Mouse (Mus musculus): Measurements from ENCODE around the gene Twistnb. TPM values are rescaled to one million over a fixed set of nuclear protein-coding genes. Genes with fewer than 3 reads are reported as not detected.

Twistnb gene
- polyA plus RNA-seq, 1 experiment from 2014 or later, result 75.9 TPM

GRCm38 (mm10) chr12:33433812-33434211 is 4.4 kb downstream of the Twistnb start:
- Histone ChIP-seq H3K27ac (replicated peaks) (no peak overlapping the region), H3K4me1 (peaks cover 11% of the 10 kb centered on the region), H3K4me3 (no peak overlapping the region), H3K36me3 (peaks cover 38% of the 10 kb centered on the region), H3K9me3 (replicated peaks) (no peaks in the 10 kb centered on the region), H3K27me3 (ENCODE audit: low read depth, poor library complexity, severe bottlenecking) (no peaks in the 10 kb centered on the region)
- no peak for DNase-seq (ENCODE audit: low spot score)
- WGBS, result 92% methylated on average over 9 of the region's 9 CpGs

GRCm38 (mm10) chr12:33434758-33435157 is 5.3 kb downstream of the Twistnb start:
- Histone ChIP-seq H3K9me3 (replicated peaks) (no peaks in the 10 kb centered on the region), H3K27ac (replicated peaks) (no peak overlapping the region), H3K4me1 (peaks cover 11% of the 10 kb centered on the region), H3K4me3 (no peak overlapping the region), H3K36me3 (peaks cover 47% of the 10 kb centered on the region), H3K27me3 (ENCODE audit: low read depth, poor library complexity, severe bottlenecking) (no peaks in the 10 kb centered on the region)
- WGBS, result 95% methylated on average over 4 of the region's 4 CpGs
- no peak for DNase-seq (ENCODE audit: low spot score)

GRCm38 (mm10) chr12:33455418-33455817 is 26.0 kb downstream of the Twistnb start:
- no peak for DNase-seq (ENCODE audit: low spot score)
- no peak overlapping the region for H3K4me3 ChIP-seq
- no peaks in the 10 kb centered on the region for H3K27me3 ChIP-seq (ENCODE audit: low read depth, poor library complexity, severe bottlenecking)
- peaks cover 10% of the 10 kb centered on the region; the same call in 1 of the 2 replicates for H3K4me1 ChIP-seq
- no peaks in the 10 kb centered on the region for H3K9me3 ChIP-seq (replicated peaks)
- H3K27ac ChIP-seq (replicated peaks), result no peak overlapping the region
- no peaks in the 10 kb centered on the region for H3K36me3 ChIP-seq
- WGBS, result 85% methylated on average over 7 of the region's 7 CpGs

GRCm38 (mm10) chr12:33456242-33456641 is 26.8 kb downstream of the Twistnb start:
- 26% methylated on average over 5 of the region's 5 CpGs for WGBS
- no peak overlapping the region for H3K27ac ChIP-seq (replicated peaks)
- no peak overlapping the region for H3K4me3 ChIP-seq
- no peak for DNase-seq (ENCODE audit: low spot score)
- no peaks in the 10 kb centered on the region for H3K9me3 ChIP-seq (replicated peaks)
- no peaks in the 10 kb centered on the region for H3K27me3 ChIP-seq (ENCODE audit: low read depth, poor library complexity, severe bottlenecking)
- H3K36me3 ChIP-seq, result no peaks in the 10 kb centered on the region
- peaks cover 10% of the 10 kb centered on the region; the same call in 1 of the 2 replicates for H3K4me1 ChIP-seq

- H3K27ac ChIP-seq (replicated peaks), result no peak overlapping the region
- no peak for DNase-seq (ENCODE audit: low spot score)
- H3K4me3 ChIP-seq, result no peak overlapping the region
- no peaks in the 10 kb centered on the region for H3K36me3 ChIP-seq
- 26% methylated on average over 5 of the region's 5 CpGs for WGBS
- H3K27me3 ChIP-seq (ENCODE audit: low read depth, poor library complexity, severe bottlenecking), result no peaks in the 10 kb centered on the region
- no peaks in the 10 kb centered on the region for H3K9me3 ChIP-seq (replicated peaks)
- H3K4me1 ChIP-seq, result no peaks in the 10 kb centered on the region
These were observed 51.5 kb downstream of the Twistnb start for GRCm38 (mm10) chr12:33480975-33481374.

- Histone ChIP-seq H3K27me3 (ENCODE audit: low read depth, poor library complexity, severe bottlenecking) (no peaks in the 10 kb centered on the region), H3K4me3 (no peak overlapping the region), H3K4me1 (no peaks in the 10 kb centered on the region), H3K9me3 (replicated peaks) (no peaks in the 10 kb centered on the region), H3K36me3 (no peaks in the 10 kb centered on the region), H3K27ac (replicated peaks) (no peak overlapping the region)
- no peak for DNase-seq (ENCODE audit: low spot score)
- 85% methylated on average over 2 of the region's 2 CpGs for WGBS
These were observed 53.5 kb downstream of the Twistnb start for GRCm38 (mm10) chr12:33482931-33483330.

Other genes starting within 250 kb of the Twistnb start
- 0.91 and 0.98 TPM in 2 replicates for gene Efcab10, start 34.8 kb upstream of the Twistnb start, polyA plus RNA-seq (2016; fragmentation: Nextera tagmentation; extraction: Ambion mirVana)